Mouse (Mus musculus): ENCODE data around the gene Mtpn. TPM values are rescaled to one million over a fixed set of nuclear protein-coding genes. Genes with fewer than 3 reads are reported as not detected.

Gene Mtpn
- 100 to 1,000 TPM; 259 to 279 TPM for total RNA-seq (2021)

DNA sequence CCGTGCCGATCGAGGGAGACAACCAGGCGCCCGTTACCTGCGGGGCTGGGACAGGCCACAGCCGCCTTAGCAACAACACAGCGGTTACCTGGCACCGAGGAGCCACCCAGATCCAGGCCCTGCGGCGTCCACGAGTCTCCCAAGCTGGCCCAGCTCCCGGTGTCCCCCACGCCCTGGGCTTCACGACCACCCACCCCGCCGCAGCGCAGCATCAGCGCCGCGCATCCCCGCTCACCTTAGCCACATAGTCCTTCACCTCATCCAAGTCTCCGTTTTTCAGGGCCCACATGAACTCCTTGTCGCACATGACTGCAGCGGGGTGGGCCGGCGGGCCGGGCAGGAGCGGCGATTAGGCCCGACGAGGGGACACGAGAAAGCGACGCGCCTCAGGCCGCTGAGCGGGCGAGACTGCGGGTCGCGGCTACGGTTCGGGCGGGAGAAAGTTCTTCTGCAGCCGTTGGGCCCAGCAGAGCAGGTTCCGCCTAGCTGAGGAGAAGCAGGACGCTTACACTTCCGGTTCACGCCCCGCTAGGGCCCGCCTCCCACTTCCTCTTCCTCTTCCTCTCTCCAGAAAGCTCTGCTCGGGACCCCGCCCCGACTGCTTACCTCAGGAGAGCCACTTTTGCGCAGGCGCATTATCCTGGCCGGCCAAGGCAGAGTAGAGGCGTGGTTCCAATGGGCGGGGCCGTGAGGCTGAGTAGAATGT lies at the start of gene Mtpn:
Gene Mtpn, minus strand, starts transcription at position 585 of the 706 bp plus-strand sequence.
- DNase-seq (ENCODE audit: extremely low spot score in 1 of 2, low spot score in 1 of 2) = peak; percentile 93

- DNase-seq (ENCODE audit: extremely low spot score in 1 of 2, low spot score in 1 of 2) = no peak
Observed at GRCm38 (mm10) chr6:35568731-35569130, 29.0 kb upstream of the Mtpn start.

DNA sequence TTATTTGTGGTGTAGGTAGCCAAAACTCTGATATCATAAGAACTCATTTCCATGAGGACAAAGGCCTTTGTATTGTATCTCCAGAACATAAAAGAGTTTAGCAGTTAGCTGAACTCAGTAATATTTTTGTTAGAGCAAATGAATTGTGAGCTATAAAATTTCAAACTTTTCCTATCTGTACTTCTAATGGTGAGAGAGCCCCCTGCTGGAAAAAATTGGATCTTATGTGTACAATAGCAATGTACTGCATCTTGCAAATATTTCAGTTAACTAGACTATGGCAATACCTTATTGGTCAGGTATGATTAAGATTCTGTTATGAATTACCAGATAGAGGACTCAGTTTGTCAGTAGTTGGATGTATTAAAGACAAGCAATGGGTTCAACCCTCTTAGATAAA lies 28.1 kb upstream of the Mtpn start:
- DNase-seq (ENCODE audit: extremely low spot score in 1 of 2, low spot score in 1 of 2) = peak in 1 of 2 experiments; percentile 59

GRCm38 (mm10) chr6:35559950-35560349 lies 20.3 kb upstream of the Mtpn start:
- DNase-seq (ENCODE audit: extremely low spot score in 1 of 2, low spot score in 1 of 2) = no peak

GRCm38 (mm10) chr6:35544352-35544751 lies 4.7 kb upstream of the Mtpn start:
- no peak for DNase-seq (ENCODE audit: extremely low spot score in 1 of 2, low spot score in 1 of 2)

- DNase-seq (ENCODE audit: extremely low spot score in 1 of 2, low spot score in 1 of 2) = no peak
Observed at GRCm38 (mm10) chr6:35542656-35543400, 3.1 kb upstream of the Mtpn start.

DNA sequence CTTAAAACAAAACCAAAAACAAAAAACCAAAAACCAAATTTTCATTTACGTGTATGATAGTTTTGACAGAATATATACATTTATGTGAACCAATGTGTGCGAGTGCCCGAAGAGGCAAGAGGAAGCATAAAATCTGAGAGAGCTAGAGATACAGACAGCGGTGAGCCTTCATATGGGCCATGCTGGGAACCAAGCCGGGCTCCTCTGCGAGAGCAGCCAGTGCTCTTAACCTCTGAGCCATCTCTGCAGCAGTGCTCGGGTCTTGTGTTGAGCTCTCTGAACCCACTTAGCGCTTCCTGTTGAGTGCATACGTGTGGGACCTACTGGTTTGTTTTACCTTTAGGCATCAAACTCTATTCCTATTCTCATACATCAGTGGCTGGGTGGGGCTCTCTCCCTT lies 689 bp upstream of the Mtpn start:
- DNase-seq (ENCODE audit: extremely low spot score in 1 of 2, low spot score in 1 of 2) = no peak

GRCm38 (mm10) chr6:35538757-35539303 lies 858 bp downstream of the Mtpn start:
- no peak for DNase-seq (ENCODE audit: extremely low spot score in 1 of 2, low spot score in 1 of 2)

- DNase-seq (ENCODE audit: extremely low spot score in 1 of 2, low spot score in 1 of 2) = no peak
Observed at GRCm38 (mm10) chr6:35536021-35536420, 3.7 kb downstream of the Mtpn start.

- no peak for DNase-seq (ENCODE audit: extremely low spot score in 1 of 2, low spot score in 1 of 2)
Observed at GRCm38 (mm10) chr6:35513362-35513761, 26.3 kb downstream of the Mtpn start.

- no peak for DNase-seq (ENCODE audit: extremely low spot score in 1 of 2, low spot score in 1 of 2)
Observed at GRCm38 (mm10) chr6:35504781-35505180, 34.9 kb downstream of the Mtpn start.

GRCm38 (mm10) chr6:35502904-35503303 lies 36.8 kb downstream of the Mtpn start:
- DNase-seq (ENCODE audit: extremely low spot score in 1 of 2, low spot score in 1 of 2) = no peak

GRCm38 (mm10) chr6:35499978-35500667 lies 39.6 kb downstream of the Mtpn start:
- no peak for DNase-seq (ENCODE audit: extremely low spot score in 1 of 2, low spot score in 1 of 2)

GRCm38 (mm10) chr6:35497406-35497805 lies 42.3 kb downstream of the Mtpn start:
- DNase-seq (ENCODE audit: extremely low spot score in 1 of 2, low spot score in 1 of 2) = no peak

DNA sequence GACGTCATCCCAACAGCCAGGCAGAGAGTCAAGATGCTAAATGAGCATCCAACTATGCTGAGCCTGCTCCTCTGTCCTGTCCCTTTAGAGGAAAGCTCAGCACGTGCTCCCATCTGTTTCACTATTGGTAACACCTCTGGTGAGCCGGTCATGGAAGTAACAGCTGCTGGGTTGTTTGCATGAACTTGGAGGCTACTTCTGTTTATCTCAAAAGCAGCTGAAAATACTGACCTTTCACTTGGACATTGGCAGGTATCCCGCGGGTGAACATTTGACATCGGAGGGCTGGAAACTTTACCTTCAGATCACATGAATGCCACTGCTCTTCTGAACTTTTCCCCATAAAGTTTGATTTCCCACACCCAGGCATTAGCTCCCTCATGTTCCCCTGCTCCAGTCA lies 45.8 kb downstream of the Mtpn start:
- no peak for DNase-seq (ENCODE audit: extremely low spot score in 1 of 2, low spot score in 1 of 2)

DNA sequence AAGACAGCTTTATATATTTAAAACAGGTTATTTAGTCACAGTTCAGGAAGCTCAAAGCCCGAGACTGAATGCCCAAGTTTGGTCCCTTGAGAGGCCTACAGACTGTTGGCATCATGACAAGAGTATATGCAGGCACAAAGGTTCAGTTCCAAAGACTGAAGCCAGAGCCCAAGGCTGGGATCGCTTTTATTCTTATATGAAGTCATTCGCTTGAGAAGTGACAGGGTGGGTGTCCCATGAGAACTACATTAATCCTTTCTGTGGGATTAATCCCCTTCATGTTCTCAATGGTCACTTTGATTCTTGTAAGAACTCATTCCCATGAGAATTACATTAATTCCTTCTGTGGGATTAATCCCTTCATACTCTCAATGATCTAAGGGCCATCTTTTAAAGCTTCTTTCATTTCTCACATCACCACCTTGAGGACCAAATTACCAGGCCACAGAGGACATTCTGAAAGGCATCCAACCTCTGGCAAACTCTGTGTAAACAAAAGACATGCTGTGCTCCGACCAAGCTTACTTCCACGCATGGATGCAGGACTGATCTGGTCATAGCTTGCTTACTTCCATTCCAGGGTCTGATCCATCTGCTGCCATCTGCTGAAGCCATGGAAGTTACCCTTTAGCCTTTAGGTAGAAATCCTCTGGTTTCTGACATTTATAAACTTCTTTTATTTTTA lies 59.9 kb downstream of the Mtpn start:
- no peak for DNase-seq (ENCODE audit: extremely low spot score in 1 of 2, low spot score in 1 of 2)

GRCm38 (mm10) chr6:35476830-35477229 lies 62.9 kb downstream of the Mtpn start:
- no peak for DNase-seq (ENCODE audit: extremely low spot score in 1 of 2, low spot score in 1 of 2)

DNA sequence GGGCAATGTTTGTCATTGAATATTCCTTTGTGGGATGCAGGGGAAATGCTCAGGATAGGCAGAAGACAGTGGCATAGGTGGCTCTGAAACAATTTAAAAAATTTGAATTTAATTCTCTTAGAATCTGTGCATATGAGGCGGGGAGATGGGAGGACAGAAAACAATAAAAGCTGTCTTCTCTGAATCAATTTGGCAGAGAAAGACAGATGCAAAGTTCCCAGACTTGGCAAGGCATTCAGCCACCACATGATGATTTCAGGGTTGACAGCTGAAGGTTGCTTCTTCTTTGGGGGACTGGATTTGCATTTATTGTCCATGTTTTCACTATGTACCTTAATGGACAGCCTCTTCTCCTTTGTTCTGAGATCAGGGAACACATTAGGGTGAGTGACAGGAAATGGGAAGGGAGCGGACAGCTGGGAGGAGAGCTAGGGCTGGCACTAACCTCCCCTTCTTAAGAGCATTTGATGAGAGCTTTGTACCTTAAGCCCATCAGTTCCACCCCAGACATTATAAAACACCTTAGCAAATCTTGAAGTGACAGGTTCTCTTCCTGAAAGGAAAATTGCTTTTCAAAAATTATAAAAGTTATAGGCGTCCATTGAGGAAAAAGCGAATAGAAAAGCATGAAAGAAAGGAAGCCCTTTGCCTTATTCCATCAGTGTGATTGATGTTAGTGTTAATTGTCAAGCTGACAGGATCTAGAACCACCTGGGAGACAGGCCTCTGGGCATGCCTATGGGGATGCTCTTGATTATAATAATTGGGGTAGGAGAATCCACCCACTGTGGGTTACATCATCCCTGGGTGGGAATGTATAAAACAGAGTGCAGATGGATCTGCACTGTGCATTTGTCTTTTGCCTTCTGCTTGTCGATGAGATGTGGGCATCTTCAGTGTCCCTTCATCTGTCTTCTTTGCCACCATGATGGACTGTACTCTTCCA lies 76.0 kb downstream of the Mtpn start:
- DNase-seq (ENCODE audit: extremely low spot score in 1 of 2, low spot score in 1 of 2) = no peak

GRCm38 (mm10) chr6:35462484-35462883 lies 77.2 kb downstream of the Mtpn start:
- DNase-seq (ENCODE audit: extremely low spot score in 1 of 2, low spot score in 1 of 2) = no peak
